Mouse (Mus musculus) kidney, adult 2 months (tissue): ENCODE measurements around the gene 9130409I23Rik. TPM values are rescaled to one million over a fixed set of nuclear protein-coding genes. Genes with fewer than 3 reads are reported as not detected.
A peak's percentile ranks its signal among the peaks of the same experiment; 100 is the strongest.

Experiments used
- DNase-seq: peaks from one replicate; pipeline ENCODE4 v3.0.0; 2021
- H3K27ac ChIP-seq: fragments of 200-500 bp; 2 replicates; pipeline ENCODE4 v1.5.1; 2012; ENCODE audit warnings: low read depth, low read length, control low read depth, inconsistent platforms; ENCODE audit not compliant: insufficient read depth
- H3K27me3 ChIP-seq: fragments of 200-500 bp; replicated peaks from 2 replicates; pipeline ENCODE4 v1.6.1; 2012; ENCODE audit warnings: mild to moderate bottlenecking, moderate library complexity, low read length, inconsistent platforms; ENCODE audit not compliant: control insufficient read depth, insufficient read depth
- H3K36me3 ChIP-seq: fragments of 200-500 bp; 2 replicates; pipeline ENCODE4 v1.6.1; 2012; ENCODE audit warnings: mild to moderate bottlenecking, moderate library complexity, low read length, inconsistent platforms; ENCODE audit not compliant: control insufficient read depth, insufficient read depth
- H3K4me1 ChIP-seq: fragments of 200-500 bp; 2 replicates; pipeline ENCODE4 v1.6.1; 2011; ENCODE audit warnings: low read length; ENCODE audit not compliant: control insufficient read depth, insufficient read depth
- H3K4me3 ChIP-seq: fragments of 200-500 bp; 2 replicates; pipeline ENCODE4 v1.5.1; 2011; ENCODE audit warnings: mild to moderate bottlenecking, low read depth, low read length, control low read depth; ENCODE audit not compliant: insufficient read depth
- CTCF ChIP-seq: fragments of 200-500 bp; conservative IDR thresholded peaks from 2 replicates; pipeline ENCODE4 v1.5.1; 2011; ENCODE audit warnings: low read depth, mild to moderate bottlenecking, control low read depth, low read length, moderate library complexity, mixed read lengths; ENCODE audit not compliant: insufficient read depth, insufficient read length
- POLR2A ChIP-seq: fragments of 200-500 bp; IDR thresholded peaks from one replicate; pipeline ENCODE4 v1.6.1; 2011; ENCODE audit warnings: low read depth, low read length, control low read depth
- WGBS: fragments of 180-500 bp; shearing (Covaris S2); methylation state at CpG from one replicate; pipeline ENCODE4 v1.1.7; 2018; 5-methylcytosine and 5-hydroxymethylcytosine counted together
- polyA plus RNA-seq: library from polyadenylated mRNA; depleted of rRNA; stranded (reverse); fragments of >200 nt; gene quantifications from 2 replicates; pipeline ENCODE4 v1.2.3, GENCODE M21; 2012

Gene 9130409I23Rik
- polyA plus RNA-seq, 1 experiment, result not detected

DNA sequence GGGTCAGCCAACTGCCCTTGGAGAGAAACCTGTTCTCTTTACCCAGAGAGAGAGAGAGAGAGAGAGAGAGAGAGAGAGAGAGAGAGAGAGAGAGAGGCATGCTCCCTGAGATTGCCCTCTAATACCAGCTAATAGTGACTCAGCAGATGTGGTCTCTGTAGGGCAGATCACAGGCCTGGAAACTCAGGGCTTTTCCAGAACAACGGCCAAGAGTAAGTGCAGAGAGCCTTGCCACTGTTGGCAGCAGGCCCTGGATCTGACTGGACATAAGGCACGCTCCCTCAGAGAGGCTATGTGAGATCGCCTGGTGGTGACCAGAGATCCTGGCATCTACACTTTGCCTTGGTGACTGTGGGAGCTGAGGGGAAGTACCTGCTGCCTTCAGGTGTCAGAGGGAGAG lies 41.3 kb upstream of the 9130409I23Rik start:
- DNase-seq, result peak; percentile 91
- Histone ChIP-seq H3K27ac (peak overlapping the region; percentile 55), H3K27me3 (no peaks in the 10 kb centered on the region), H3K4me1 (peaks cover 14% of the 10 kb centered on the region), H3K4me3 (no peak overlapping the region), H3K36me3 (no peaks in the 10 kb centered on the region)
- WGBS, result 8% methylated on average over 3 of the region's 3 CpGs
- peak; percentile 34; the same call in 1 of the 2 replicates for TF ChIP-seq CTCF
- TF ChIP-seq POLR2A, result no peak

DNA sequence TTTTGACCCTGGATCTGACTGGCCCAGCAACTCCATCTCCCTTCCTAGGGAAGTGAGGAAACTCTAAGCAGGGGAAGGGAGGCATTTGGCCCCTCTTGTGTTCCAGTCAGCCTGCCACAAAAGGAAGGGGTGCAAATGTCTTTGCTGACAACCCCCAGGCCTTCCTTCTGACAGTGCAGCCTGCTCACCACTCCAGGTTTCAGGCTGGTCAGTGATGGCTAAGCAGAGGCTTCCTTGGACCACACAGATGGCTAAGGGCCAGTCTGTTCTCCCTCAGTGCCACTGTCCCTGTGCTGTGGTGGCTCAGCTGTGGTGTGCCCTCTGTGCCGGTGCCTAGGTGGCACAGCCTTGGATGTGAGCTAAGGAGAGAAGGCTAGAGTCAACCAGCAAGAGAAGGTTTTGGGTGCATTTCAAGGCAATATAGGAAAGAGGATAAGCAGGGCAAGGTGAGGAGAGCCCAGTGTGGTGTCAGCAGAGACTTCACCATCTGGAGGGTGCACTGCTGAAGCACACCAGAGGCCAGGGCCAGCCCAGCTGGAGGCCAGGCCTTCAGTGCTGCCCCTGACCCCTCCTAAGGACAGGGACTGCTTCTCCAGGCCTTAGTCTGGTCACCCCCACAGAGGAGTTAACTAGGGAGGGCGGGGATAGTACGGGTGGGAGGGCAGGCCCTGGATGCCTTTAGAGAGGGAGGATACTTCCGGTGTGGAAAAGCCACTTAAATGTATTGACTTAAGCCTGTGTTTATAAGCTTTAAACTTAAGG lies 40.7 kb upstream of the 9130409I23Rik start:
- no peaks in the 10 kb centered on the region for H3K36me3 ChIP-seq
- no peak overlapping the region for H3K4me3 ChIP-seq
- no peak for TF ChIP-seq CTCF
- no peak for TF ChIP-seq POLR2A
- 59% methylated on average over 4 of the region's 4 CpGs for WGBS
- H3K4me1 ChIP-seq, result peaks cover 18% of the 10 kb centered on the region
- H3K27me3 ChIP-seq, result no peaks in the 10 kb centered on the region
- DNase-seq, result no peak
- peak overlapping the region; percentile 55 for H3K27ac ChIP-seq

DNA sequence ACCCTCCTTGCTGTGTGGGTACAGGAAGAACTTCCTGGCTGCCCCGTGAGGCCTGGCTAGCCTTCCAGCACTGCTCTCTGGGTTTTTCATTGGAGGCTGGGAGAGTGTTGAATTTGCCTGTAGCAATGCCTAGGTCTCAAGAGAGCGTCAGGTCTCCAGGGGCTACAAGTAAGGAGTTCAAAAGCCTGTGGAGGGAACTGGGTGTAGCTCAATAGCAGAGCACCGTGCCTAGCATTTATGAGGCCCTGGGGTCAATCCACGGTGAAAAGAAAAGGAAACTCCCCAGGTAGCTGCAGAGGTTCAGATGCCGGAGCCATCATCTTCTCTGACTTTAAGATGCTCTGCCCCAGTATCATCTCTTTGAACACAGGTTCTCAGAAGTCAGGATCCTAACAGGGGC lies 39.4 kb upstream of the 9130409I23Rik start:
- no peak for DNase-seq
- WGBS, result 75% methylated on average over 5 of the region's 5 CpGs
- no peak for TF ChIP-seq POLR2A
- TF ChIP-seq CTCF, result no peak
- peaks cover 24% of the 10 kb centered on the region for H3K4me1 ChIP-seq
- no peak overlapping the region for H3K4me3 ChIP-seq
- no peak overlapping the region for H3K27ac ChIP-seq
- no peaks in the 10 kb centered on the region for H3K27me3 ChIP-seq
- no peaks in the 10 kb centered on the region for H3K36me3 ChIP-seq

DNA sequence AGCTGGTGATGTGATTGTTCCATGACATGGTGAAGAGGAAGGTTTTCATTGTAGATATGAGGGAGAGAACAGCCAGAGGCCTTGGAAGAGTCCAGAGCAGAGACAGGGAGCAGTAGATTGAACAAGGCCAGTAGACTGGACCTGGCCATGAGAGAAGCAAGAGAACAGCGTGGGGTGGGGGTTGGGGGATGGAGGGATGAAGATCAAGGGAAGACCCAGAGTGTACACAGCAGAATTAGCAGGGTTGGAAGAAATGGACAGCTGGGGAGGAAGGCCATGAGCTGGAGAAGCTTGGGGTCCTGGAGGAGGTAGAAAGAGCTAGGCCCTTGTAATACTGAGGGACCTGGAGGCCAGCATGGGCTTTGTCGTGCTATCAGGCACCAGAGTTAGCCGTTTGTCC lies 38.6 kb upstream of the 9130409I23Rik start:
- Histone ChIP-seq H3K4me1 (peaks cover 24% of the 10 kb centered on the region), H3K27ac (no peak overlapping the region), H3K27me3 (no peaks in the 10 kb centered on the region), H3K36me3 (no peaks in the 10 kb centered on the region), H3K4me3 (no peak overlapping the region)
- TF ChIP-seq CTCF, result no peak
- no peak for TF ChIP-seq POLR2A
- no peak for DNase-seq
- 90% methylated on average over 3 of the region's 3 CpGs for WGBS

DNA sequence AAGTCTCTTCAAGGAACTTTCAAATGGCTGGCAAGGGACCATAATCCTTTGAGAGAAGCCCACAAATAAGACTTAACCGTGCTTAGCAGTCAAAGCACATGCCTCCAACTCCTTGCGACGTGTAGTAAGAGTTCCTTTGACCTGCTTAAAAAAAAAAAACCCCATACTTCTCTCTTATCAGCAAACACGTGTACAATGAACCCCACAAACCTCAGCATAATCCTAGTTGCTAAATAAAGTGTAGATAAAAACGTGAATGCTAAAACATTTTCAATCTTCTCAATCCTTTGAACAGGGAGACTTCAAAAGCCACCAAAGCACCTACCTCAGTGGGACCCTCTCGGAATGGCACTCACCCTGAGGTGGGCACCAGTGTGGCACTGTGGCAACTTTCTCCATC lies 37.6 kb upstream of the 9130409I23Rik start:
- 87% methylated on average over 6 of the region's 6 CpGs for WGBS
- Histone ChIP-seq H3K27ac (no peak overlapping the region), H3K36me3 (no peaks in the 10 kb centered on the region), H3K27me3 (no peaks in the 10 kb centered on the region), H3K4me3 (no peak overlapping the region), H3K4me1 (peaks cover 24% of the 10 kb centered on the region)
- DNase-seq, result no peak
- TF ChIP-seq POLR2A, result no peak
- no peak for TF ChIP-seq CTCF

DNA sequence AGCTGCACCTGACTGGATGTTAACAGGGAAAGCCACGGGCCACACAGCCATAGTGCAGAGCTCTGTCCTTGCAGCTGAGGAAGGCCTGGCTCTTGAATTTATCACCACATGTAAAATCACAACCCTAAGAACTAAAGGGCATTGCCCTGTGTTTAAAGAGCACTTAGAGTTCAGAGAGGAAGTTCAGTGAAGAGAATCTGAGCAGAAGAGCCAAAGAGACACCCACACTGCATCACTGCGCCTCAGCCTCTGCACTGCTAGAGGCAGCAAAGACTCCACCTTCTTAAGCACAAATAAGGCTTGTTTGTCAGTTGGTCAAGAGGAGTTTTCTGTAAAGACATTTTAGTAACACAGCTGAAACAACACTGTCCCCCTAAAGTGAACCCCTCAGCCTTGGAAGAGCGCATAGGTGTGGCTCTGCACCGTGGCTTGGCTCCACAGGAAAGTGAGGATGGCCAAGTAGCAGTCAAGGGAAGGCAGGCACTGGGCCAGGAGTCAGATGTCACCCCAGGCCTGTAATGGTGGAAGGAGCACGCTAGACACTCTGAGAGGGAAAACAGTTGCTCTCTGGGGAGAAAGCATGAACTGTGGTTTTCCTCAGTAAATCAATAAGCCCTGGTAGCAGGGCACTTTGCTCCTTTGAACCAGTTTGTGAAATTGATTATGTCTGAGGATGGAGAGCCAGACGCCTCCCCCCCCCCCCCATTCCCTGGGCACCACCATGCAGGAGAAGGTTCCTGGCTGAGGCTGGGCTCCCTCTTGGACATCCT lies 36.1 kb upstream of the 9130409I23Rik start:
- no peak overlapping the region for H3K4me3 ChIP-seq
- no peaks in the 10 kb centered on the region for H3K36me3 ChIP-seq
- peak overlapping the region; percentile 96 for H3K27ac ChIP-seq
- WGBS, result 52% methylated on average over 6 of the region's 6 CpGs
- peak; percentile 82 for DNase-seq
- TF ChIP-seq POLR2A (no peak), CTCF (no peak)
- H3K27me3 ChIP-seq, result no peaks in the 10 kb centered on the region
- H3K4me1 ChIP-seq, result peaks cover 19% of the 10 kb centered on the region

DNA sequence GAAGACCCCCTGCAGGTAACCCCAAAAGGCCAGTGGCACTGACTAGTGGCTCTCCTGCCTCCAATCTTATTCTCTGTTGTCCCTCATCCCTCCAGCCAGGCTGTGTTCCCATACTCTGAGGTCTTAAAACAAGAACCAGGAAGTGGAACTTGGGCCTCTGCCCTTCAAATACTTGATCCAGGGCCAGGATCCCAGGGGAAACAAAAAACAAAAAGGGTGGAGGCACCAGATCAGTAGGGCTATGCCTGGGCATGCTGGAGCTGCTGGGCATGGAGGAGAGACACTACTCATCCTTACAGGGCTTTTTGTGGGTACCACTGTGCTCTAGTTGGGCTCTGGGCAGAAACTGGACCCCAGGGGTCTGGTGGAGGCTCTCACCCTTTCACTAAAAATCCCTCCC lies 35.5 kb upstream of the 9130409I23Rik start:
- TF ChIP-seq CTCF (no peak), POLR2A (no peak)

More for the DNA sequence above, 35.5 kb upstream of the 9130409I23Rik start:
- Histone ChIP-seq H3K27me3 (no peaks in the 10 kb centered on the region), H3K36me3 (no peaks in the 10 kb centered on the region), H3K27ac (peak overlapping the region; percentile 96), H3K4me3 (peak overlapping the region; percentile 2; the same call in 1 of the 2 replicates), H3K4me1 (peaks cover 13% of the 10 kb centered on the region; the same call in 1 of the 2 replicates)
- DNase-seq, result peak; percentile 94
